Mouse (Mus musculus): ENCODE measurements around the gene Taf5l. TPM values are rescaled to one million over a fixed set of nuclear protein-coding genes. Genes with fewer than 3 reads are reported as not detected.
"Not testable (repeated sequence)": the region's sequence is repeated elsewhere in the genome, so short reads cannot be mapped to it uniquely, and the experiment has no call there.

Taf5l gene
- polyA plus RNA-seq, 1 experiment, result not detected

GRCm38 (mm10) chr8:123980239-123980638 is 41.0 kb downstream of the Taf5l start:
- TF ChIP-seq CTCF (IDR thresholded peaks at IDR 0.05; ENCODE audit: insufficient read depth, low read depth, low read length), result no peak
- TF ChIP-seq POLR2A (IDR thresholded peaks at IDR 0.05; ENCODE audit: insufficient read depth, low read depth, low read length), result no peak
- H3K4me1 ChIP-seq (ENCODE audit: control insufficient read depth, insufficient read depth, low read length), result peaks cover 8% of the 10 kb centered on the region
- WGBS, result 79% methylated on average over 4 of the region's 4 CpGs

DNA sequence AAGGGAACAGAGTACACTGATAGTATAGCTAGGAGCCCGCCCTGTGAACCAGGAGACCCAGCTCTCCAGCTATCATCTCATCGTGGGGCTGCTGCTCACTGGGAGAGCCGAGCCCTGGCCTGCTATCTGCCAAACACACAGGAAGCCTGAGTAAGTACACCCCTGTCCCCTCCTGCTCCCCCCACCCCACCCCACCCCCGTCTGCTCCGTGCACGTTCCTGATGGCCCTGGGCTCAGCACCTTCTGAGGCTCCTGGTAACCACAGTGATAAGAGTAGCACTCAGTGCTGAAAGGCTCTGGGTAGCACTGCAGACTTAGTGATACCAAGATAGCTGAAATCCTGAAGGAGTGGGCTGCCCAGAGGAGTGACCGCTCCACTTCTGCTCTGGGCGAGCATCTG is 42.3 kb downstream of the Taf5l start:
- WGBS, result 91% methylated on average over 8 of the region's 8 CpGs
- Histone ChIP-seq H3K4me1 (ENCODE audit: control insufficient read depth, insufficient read depth, low read length) (peaks cover 8% of the 10 kb centered on the region), H3K4me3 (ENCODE audit: insufficient read depth, low read depth, low read length) (no peak overlapping the region), H3K27ac (ENCODE audit: insufficient read depth, low read depth, low read length) (no peak overlapping the region)
- TF ChIP-seq POLR2A (IDR thresholded peaks at IDR 0.05; ENCODE audit: insufficient read depth, low read depth, low read length) (no peak), CTCF (IDR thresholded peaks at IDR 0.05; ENCODE audit: insufficient read depth, low read depth, low read length) (no peak)

More at GRCm38 (mm10) chr8:123980239-123980638, 41.0 kb downstream of the Taf5l start:
- Histone ChIP-seq H3K27ac (ENCODE audit: insufficient read depth, low read depth, low read length) (no peak overlapping the region), H3K4me3 (ENCODE audit: insufficient read depth, low read depth, low read length) (no peak overlapping the region)

DNA sequence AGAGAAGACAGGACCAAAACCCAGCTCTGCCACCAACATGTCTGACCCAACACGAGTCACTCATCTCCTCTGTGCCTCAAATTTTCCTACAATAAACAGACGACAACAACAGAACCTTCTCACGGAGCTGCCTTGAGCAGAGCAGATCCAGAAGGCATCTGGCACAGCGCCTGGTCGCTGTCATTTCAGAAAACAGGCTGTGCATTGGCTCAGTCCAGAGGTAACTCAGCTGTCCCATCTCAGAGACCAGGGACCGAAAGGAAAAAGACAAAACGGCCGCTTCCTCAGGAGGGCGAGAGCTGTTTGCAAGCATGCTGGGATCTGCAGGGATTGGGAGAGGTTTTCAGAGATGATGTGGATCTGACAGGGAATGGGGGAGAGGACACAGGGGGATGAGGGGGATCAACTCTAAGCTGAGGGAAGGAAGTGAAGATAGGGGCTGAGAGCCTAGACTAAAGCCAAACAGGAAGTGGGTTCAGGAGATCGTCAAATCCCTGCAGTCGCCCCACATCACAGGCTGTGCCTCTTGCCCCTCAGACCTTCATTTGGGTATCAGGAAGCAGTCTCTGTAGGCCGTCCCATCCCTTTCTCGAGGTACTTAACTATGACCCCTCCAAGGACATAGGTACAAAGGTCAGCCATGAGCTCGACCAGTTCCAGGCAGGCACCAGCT is 42.9 kb downstream of the Taf5l start:
- Histone ChIP-seq H3K27ac (ENCODE audit: insufficient read depth, low read depth, low read length) (no peak overlapping the region), H3K4me3 (ENCODE audit: insufficient read depth, low read depth, low read length) (no peak overlapping the region), H3K4me1 (ENCODE audit: control insufficient read depth, insufficient read depth, low read length) (peaks cover 8% of the 10 kb centered on the region)
- TF ChIP-seq POLR2A (IDR thresholded peaks at IDR 0.05; ENCODE audit: insufficient read depth, low read depth, low read length) (no peak), CTCF (IDR thresholded peaks at IDR 0.05; ENCODE audit: insufficient read depth, low read depth, low read length) (no peak)
- WGBS, result 79% methylated on average over 14 of the region's 14 CpGs

- Histone ChIP-seq H3K27ac (ENCODE audit: insufficient read depth, low read depth, low read length) (no peak overlapping the region), H3K4me3 (ENCODE audit: insufficient read depth, low read depth, low read length) (no peak overlapping the region), H3K4me1 (ENCODE audit: control insufficient read depth, insufficient read depth, low read length) (peaks cover 8% of the 10 kb centered on the region)
- WGBS, result 81% methylated on average over 4 of the region's 4 CpGs
- TF ChIP-seq POLR2A (IDR thresholded peaks at IDR 0.05; ENCODE audit: insufficient read depth, low read depth, low read length), result no peak
- no peak for TF ChIP-seq CTCF (IDR thresholded peaks at IDR 0.05; ENCODE audit: insufficient read depth, low read depth, low read length)
These were observed 43.7 kb downstream of the Taf5l start for GRCm38 (mm10) chr8:123977499-123977898.

GRCm38 (mm10) chr8:123973495-123973894 is 47.7 kb downstream of the Taf5l start:
- Histone ChIP-seq H3K4me1 (ENCODE audit: control insufficient read depth, insufficient read depth, low read length) (no peaks in the 10 kb centered on the region), H3K4me3 (ENCODE audit: insufficient read depth, low read depth, low read length) (no peak overlapping the region), H3K27ac (ENCODE audit: insufficient read depth, low read depth, low read length) (no peak overlapping the region)
- no peak for TF ChIP-seq POLR2A (IDR thresholded peaks at IDR 0.05; ENCODE audit: insufficient read depth, low read depth, low read length)
- TF ChIP-seq CTCF (IDR thresholded peaks at IDR 0.05; ENCODE audit: insufficient read depth, low read depth, low read length), result no peak
- WGBS, result 80% methylated on average over 1 of the region's 1 CpGs

GRCm38 (mm10) chr8:123966896-123967295 is 54.3 kb downstream of the Taf5l start:
- no peak overlapping the region for H3K27ac ChIP-seq (ENCODE audit: insufficient read depth, low read depth, low read length)
- H3K4me1 ChIP-seq (ENCODE audit: control insufficient read depth, insufficient read depth, low read length), result peaks cover 11% of the 10 kb centered on the region; the same call in 1 of the 2 replicates
- H3K4me3 ChIP-seq (ENCODE audit: insufficient read depth, low read depth, low read length), result no peak overlapping the region
- 52% methylated on average over 2 of the region's 2 CpGs for WGBS
- no peak for TF ChIP-seq CTCF (IDR thresholded peaks at IDR 0.05; ENCODE audit: insufficient read depth, low read depth, low read length)
- TF ChIP-seq POLR2A (IDR thresholded peaks at IDR 0.05; ENCODE audit: insufficient read depth, low read depth, low read length), result no peak

DNA sequence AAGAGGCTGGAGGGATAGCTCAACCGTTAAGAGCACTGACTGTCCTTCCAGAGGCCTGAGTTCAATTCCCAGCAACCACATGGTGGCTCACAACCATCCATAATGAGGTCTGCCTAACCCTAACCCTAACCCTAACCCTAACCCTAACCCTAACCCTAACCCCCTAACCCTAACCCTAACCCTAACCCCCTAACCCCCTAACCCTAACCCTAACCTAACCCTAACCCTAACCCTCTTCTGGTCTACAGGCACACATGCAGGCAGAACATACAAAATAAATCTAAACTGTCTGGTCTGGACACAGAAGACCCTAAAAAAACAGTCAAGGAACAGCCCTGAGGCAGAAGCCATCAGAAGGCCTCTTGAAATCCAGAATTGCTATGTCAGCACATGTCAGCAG is 59.8 kb downstream of the Taf5l start:
- Histone ChIP-seq H3K27ac (ENCODE audit: insufficient read depth, low read depth, low read length) (no peak overlapping the region), H3K4me3 (ENCODE audit: insufficient read depth, low read depth, low read length) (no peak overlapping the region), H3K4me1 (ENCODE audit: control insufficient read depth, insufficient read depth, low read length) (peaks cover 26% of the 10 kb centered on the region)
- 62% methylated on average over 1 of the region's 1 CpGs for WGBS
- TF ChIP-seq CTCF (IDR thresholded peaks at IDR 0.05; ENCODE audit: insufficient read depth, low read depth, low read length) (no peak), POLR2A (IDR thresholded peaks at IDR 0.05; ENCODE audit: insufficient read depth, low read depth, low read length) (no peak)

GRCm38 (mm10) chr8:123960556-123960955 is 60.6 kb downstream of the Taf5l start:
- not testable (repeated sequence) for H3K4me3 ChIP-seq (ENCODE audit: insufficient read depth, low read depth, low read length); H3K27ac ChIP-seq (ENCODE audit: insufficient read depth, low read depth, low read length)
- WGBS, result 67% methylated on average over 5 of the region's 5 CpGs
- peaks cover 26% of the 10 kb centered on the region for H3K4me1 ChIP-seq (ENCODE audit: control insufficient read depth, insufficient read depth, low read length)

- no peak overlapping the region for H3K4me3 ChIP-seq (ENCODE audit: insufficient read depth, low read depth, low read length)
- WGBS, result 87% methylated on average over 9 of the region's 9 CpGs
- peaks cover 26% of the 10 kb centered on the region for H3K4me1 ChIP-seq (ENCODE audit: control insufficient read depth, insufficient read depth, low read length)
- H3K27ac ChIP-seq (ENCODE audit: insufficient read depth, low read depth, low read length), result no peak overlapping the region
- no peak for TF ChIP-seq CTCF (IDR thresholded peaks at IDR 0.05; ENCODE audit: insufficient read depth, low read depth, low read length)
- no peak for TF ChIP-seq POLR2A (IDR thresholded peaks at IDR 0.05; ENCODE audit: insufficient read depth, low read depth, low read length)
These were observed 61.1 kb downstream of the Taf5l start for GRCm38 (mm10) chr8:123960056-123960455.

DNA sequence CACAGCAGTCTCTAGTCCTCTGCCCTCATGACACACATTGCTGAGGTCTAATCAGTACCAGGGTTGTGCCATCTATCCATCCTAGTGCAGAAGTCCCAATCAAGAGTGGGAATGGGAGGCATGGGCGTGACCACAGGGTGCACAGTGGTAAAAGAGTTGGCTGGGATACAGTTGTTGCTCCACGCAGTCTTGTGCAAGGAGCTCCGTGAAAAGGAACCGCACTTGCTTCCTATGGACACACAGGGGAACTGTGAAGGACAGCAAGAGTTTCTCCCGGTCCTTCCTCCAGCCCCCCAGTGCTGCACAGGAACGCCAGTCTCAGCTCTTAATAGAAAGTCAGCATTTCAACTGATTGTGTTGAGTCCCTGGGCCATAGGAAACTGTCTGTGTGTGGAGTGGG is 61.7 kb downstream of the Taf5l start:
- Histone ChIP-seq H3K4me1 (ENCODE audit: control insufficient read depth, insufficient read depth, low read length) (peaks cover 26% of the 10 kb centered on the region), H3K27ac (ENCODE audit: insufficient read depth, low read depth, low read length) (no peak overlapping the region), H3K4me3 (ENCODE audit: insufficient read depth, low read depth, low read length) (no peak overlapping the region)
- 91% methylated on average over 6 of the region's 6 CpGs for WGBS
- TF ChIP-seq POLR2A (IDR thresholded peaks at IDR 0.05; ENCODE audit: insufficient read depth, low read depth, low read length), result no peak
- no peak for TF ChIP-seq CTCF (IDR thresholded peaks at IDR 0.05; ENCODE audit: insufficient read depth, low read depth, low read length)

All from olfactory bulb, adult 2 months (tissue).